Mouse (Mus musculus): Measurements from ENCODE around the gene Rasgrp3. TPM values are rescaled to one million over a fixed set of nuclear protein-coding genes. Genes with fewer than 3 reads are reported as not detected.

Gene Rasgrp3
- polyA plus RNA-seq, 1 experiment from 2014 or later: 6.0 TPM

DNA sequence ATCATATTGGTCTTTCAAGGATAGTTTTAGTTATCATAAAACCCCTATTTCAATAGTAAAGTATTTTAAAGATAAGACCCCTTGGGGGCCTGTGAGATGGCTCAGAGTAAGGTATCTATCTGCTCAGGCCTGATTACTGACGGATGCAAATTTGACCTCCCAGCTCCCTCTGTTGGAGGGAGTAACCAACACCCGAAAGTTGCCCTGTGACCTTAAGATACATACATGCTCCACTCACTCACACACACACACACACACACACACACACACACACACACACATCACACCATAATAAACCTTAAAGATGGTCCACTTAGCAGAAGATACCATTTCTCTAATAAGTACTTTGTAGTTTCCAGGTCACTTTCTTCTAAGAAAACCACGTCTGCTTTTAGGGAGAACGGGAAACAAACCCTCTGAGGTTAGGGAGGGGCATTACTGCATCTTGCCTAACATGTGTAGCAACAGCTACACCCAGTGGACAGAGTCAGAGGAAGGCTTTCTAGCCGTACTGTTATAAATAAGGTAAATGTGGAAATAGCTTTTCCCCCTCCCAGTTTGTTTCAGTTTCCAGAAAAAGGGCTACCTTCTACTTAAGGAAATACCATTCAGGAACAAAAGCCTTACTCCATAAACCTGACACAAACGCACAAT lies 100.8 kb downstream of the Rasgrp3 start:
- H3K4me3 ChIP-seq: no peak overlapping the region
- H3K27ac ChIP-seq (replicated peaks): no peak overlapping the region
- peaks cover 42% of the 10 kb centered on the region for H3K36me3 ChIP-seq (replicated peaks)
- WGBS: 57% methylated on average over 6 of the region's 6 CpGs
- no peak for DNase-seq (ENCODE audit: low spot score)
- H3K4me1 ChIP-seq: peaks cover 5% of the 10 kb centered on the region
- H3K27me3 ChIP-seq (replicated peaks; ENCODE audit: low read depth, poor library complexity, severe bottlenecking): no peaks in the 10 kb centered on the region
- H3K9me3 ChIP-seq: no peaks in the 10 kb centered on the region

DNA sequence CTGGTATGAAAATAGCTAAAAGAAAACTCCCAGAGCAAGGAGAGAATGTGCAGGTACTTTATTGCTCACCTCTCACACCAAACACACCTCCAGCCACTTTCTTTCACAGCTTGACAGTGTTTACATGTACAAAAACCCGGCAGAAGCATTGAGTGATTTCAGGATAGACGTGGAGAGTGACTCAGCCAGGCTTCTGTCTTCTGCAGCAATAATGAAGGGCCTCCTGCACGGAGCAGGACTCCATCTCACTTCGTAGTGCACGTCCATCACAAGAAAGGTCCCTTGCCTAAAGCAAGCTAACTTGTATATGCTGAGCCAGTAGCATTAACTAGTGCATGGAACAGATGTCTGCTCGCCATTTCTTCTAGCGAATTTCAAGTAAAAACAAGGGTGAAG lies 101.4 kb downstream of the Rasgrp3 start:
- Histone ChIP-seq H3K4me3 (no peak overlapping the region), H3K27ac (replicated peaks) (no peak overlapping the region), H3K36me3 (replicated peaks) (peaks cover 47% of the 10 kb centered on the region), H3K4me1 (peaks cover 5% of the 10 kb centered on the region), H3K27me3 (replicated peaks; ENCODE audit: low read depth, poor library complexity, severe bottlenecking) (no peaks in the 10 kb centered on the region), H3K9me3 (no peaks in the 10 kb centered on the region)
- 89% methylated on average over 7 of the region's 7 CpGs for whole genome bisulfite sequencing
- no peak for DNase-seq (ENCODE audit: low spot score)

DNA sequence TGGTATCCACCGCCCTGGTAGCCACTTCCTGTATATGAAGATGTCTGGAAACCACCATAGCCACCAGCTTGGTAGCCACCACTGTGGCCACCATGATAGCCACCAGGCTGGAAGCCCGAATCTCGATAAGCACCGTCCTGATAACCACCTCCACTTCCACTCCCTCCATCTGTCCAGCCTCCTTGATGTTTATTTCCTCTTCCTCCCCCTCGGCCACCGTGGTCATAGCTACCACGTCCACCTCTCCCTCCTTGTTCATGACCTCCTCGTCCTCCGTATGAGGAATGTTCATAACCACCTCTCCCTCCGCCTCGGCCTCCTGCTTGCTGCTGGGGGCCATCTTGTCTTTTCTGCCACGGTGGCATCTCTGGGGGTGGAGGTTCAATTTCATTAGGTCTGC lies 102.7 kb downstream of the Rasgrp3 start:
- no peaks in the 10 kb centered on the region for H3K27me3 ChIP-seq (replicated peaks; ENCODE audit: low read depth, poor library complexity, severe bottlenecking)
- WGBS: 92% methylated on average over 12 of the region's 12 CpGs
- no peak for DNase-seq (ENCODE audit: low spot score)
- no peaks in the 10 kb centered on the region for H3K9me3 ChIP-seq
- H3K36me3 ChIP-seq (replicated peaks): peaks cover 52% of the 10 kb centered on the region
- H3K4me1 ChIP-seq: peaks cover 5% of the 10 kb centered on the region
- no peak overlapping the region for H3K27ac ChIP-seq (replicated peaks)
- H3K4me3 ChIP-seq: no peak overlapping the region

DNA sequence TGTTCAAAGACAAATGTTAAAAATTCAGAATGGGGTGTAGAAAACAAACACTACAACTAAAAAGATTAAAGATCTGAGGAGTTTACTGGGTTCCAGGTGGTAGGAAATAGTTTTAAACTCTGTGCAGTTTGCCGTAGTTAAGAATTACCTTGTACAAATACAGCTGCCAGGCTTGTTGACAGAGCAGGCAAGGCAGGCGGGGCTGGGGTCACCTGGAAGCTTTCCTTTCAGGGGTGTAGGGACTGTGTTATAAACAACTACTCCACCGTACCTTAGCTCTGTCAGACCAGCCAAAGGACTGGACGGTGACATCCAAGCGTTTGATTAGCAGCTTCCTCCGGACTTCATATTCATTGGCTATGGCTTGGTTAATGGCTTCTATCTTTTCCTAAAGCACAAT lies 103.4 kb downstream of the Rasgrp3 start:
- Histone ChIP-seq H3K27me3 (replicated peaks; ENCODE audit: low read depth, poor library complexity, severe bottlenecking) (no peaks in the 10 kb centered on the region), H3K4me3 (no peak overlapping the region), H3K36me3 (replicated peaks) (peaks cover 58% of the 10 kb centered on the region), H3K4me1 (peaks cover 5% of the 10 kb centered on the region), H3K9me3 (no peaks in the 10 kb centered on the region), H3K27ac (replicated peaks) (no peak overlapping the region)
- 91% methylated on average over 6 of the region's 6 CpGs for WGBS
- DNase-seq (ENCODE audit: low spot score): no peak

DNA sequence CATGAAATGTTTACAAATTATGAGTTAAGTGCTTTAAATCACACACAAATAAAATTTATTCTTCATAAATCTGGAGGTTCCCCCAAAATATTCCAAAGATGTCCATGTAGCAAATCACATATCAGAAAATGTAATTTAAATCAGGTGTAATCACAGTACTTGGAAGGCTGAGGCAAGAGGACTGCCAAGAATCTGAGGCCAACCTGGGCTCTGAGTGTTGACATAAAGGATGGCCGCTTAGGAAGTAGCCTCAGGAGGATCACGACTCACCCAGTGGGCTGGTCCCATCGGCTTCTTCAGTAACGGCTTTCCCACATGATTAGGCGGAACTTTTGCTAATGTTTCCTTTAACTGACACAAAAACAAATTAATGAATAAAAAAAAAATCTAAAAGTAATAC lies 104.1 kb downstream of the Rasgrp3 start:
- peaks cover 65% of the 10 kb centered on the region for H3K36me3 ChIP-seq (replicated peaks)
- WGBS: 91% methylated on average over 5 of the region's 5 CpGs

GRCm38 (mm10) chr17:75543434-75543833 lies 107.7 kb downstream of the Rasgrp3 start:
- Histone ChIP-seq H3K27ac (replicated peaks) (no peak overlapping the region), H3K4me1 (peaks cover 4% of the 10 kb centered on the region), H3K4me3 (no peak overlapping the region), H3K27me3 (replicated peaks; ENCODE audit: low read depth, poor library complexity, severe bottlenecking) (no peaks in the 10 kb centered on the region), H3K36me3 (replicated peaks) (peaks cover 67% of the 10 kb centered on the region), H3K9me3 (no peaks in the 10 kb centered on the region)
- DNase-seq (ENCODE audit: low spot score): no peak
- WGBS: 91% methylated on average over 7 of the region's 7 CpGs

More for the DNA sequence above, 104.1 kb downstream of the Rasgrp3 start:
- Histone ChIP-seq H3K4me3 (no peak overlapping the region), H3K27ac (replicated peaks) (no peak overlapping the region), H3K4me1 (no peaks in the 10 kb centered on the region), H3K9me3 (no peaks in the 10 kb centered on the region), H3K27me3 (replicated peaks; ENCODE audit: low read depth, poor library complexity, severe bottlenecking) (no peaks in the 10 kb centered on the region)
- DNase-seq (ENCODE audit: low spot score): no peak

GRCm38 (mm10) chr17:75544262-75544661 lies 108.6 kb downstream of the Rasgrp3 start:
- peaks cover 4% of the 10 kb centered on the region for H3K4me1 ChIP-seq
- H3K4me3 ChIP-seq: no peak overlapping the region
- H3K9me3 ChIP-seq: no peaks in the 10 kb centered on the region
- no peak for DNase-seq (ENCODE audit: low spot score)
- no peak overlapping the region for H3K27ac ChIP-seq (replicated peaks)
- H3K27me3 ChIP-seq (replicated peaks; ENCODE audit: low read depth, poor library complexity, severe bottlenecking): no peaks in the 10 kb centered on the region
- peaks cover 62% of the 10 kb centered on the region for H3K36me3 ChIP-seq (replicated peaks)
- 90% methylated on average over 7 of the region's 7 CpGs for WGBS

GRCm38 (mm10) chr17:75550771-75551413 lies 115.2 kb downstream of the Rasgrp3 start:
- H3K36me3 ChIP-seq (replicated peaks): peaks cover 25% of the 10 kb centered on the region
- peak overlapping the region; percentile 91 for H3K4me3 ChIP-seq
- peak overlapping the region; percentile 88 for H3K27ac ChIP-seq (replicated peaks)
- no peaks in the 10 kb centered on the region for H3K27me3 ChIP-seq (replicated peaks; ENCODE audit: low read depth, poor library complexity, severe bottlenecking)
- peaks cover 17% of the 10 kb centered on the region for H3K4me1 ChIP-seq
- DNase-seq (ENCODE audit: low spot score): peak; percentile 20
- 42% methylated on average over 11 of the region's 11 CpGs for WGBS
- no peaks in the 10 kb centered on the region for H3K9me3 ChIP-seq

GRCm38 (mm10) chr17:75551512-75552400 lies 116.1 kb downstream of the Rasgrp3 start, which contains the start of gene Fam98a:
TSS of gene Fam98a (minus strand) at chr17:75551946.
- H3K4me1 ChIP-seq: peaks cover 17% of the 10 kb centered on the region
- no peaks in the 10 kb centered on the region for H3K9me3 ChIP-seq
- no peaks in the 10 kb centered on the region for H3K27me3 ChIP-seq (replicated peaks; ENCODE audit: low read depth, poor library complexity, severe bottlenecking)
- WGBS: under 1% methylated on average over 56 of the region's 56 CpGs
- H3K4me3 ChIP-seq: peak within 1 kb of the TSS; percentile 91
- peak within 1 kb of the TSS; percentile 88 for H3K27ac ChIP-seq (replicated peaks)
- DNase-seq (ENCODE audit: low spot score): peak; percentile 99
- peaks cover 16% of the 10 kb centered on the region for H3K36me3 ChIP-seq (replicated peaks)

DNA sequence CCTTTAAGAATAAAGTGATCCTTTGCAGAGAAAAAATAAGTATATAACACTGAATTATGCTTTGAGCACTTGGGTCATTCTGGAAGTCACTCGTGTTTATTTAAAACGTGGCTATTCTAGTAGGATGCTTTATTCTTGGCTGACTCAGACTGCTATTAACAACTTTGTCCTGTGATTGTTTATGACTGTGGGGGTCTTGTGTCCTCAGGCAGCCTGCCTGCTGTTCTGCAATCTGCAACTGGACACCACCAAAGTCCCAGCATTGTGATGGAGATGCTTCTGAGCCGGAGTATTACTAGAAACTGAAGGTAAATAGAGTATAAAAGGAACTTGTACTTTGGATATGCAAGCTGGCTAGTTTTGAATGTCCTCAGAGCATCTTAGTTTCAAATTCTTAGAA lies 121.3 kb downstream of the Rasgrp3 start:
- DNase-seq (ENCODE audit: low spot score): no peak
- Histone ChIP-seq H3K9me3 (no peaks in the 10 kb centered on the region), H3K36me3 (replicated peaks) (no peaks in the 10 kb centered on the region), H3K27me3 (replicated peaks; ENCODE audit: low read depth, poor library complexity, severe bottlenecking) (no peaks in the 10 kb centered on the region), H3K4me1 (no peaks in the 10 kb centered on the region), H3K27ac (replicated peaks) (no peak overlapping the region), H3K4me3 (no peak overlapping the region)
- 41% methylated on average over 3 of the region's 3 CpGs for WGBS

DNA sequence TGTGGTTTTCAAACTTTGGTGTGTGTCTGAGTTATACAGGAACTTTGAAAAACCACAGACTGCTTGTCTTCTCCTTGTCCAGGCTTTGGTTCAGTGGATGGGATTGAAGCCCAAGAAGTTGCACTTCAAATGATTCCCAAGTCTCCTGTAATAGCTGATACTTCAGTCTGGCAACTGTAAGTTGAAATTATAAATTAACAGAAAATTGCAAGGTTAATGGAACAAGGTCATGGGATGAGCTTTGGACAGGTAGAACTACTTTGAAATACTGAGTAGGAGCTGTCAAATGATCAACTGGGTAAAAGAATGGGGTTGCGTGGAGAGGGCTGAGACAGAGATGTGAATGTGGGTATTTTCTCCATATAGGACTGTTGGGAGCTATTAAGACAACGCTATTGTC lies 122.3 kb downstream of the Rasgrp3 start:
- no peaks in the 10 kb centered on the region for H3K4me1 ChIP-seq
- WGBS: 91% methylated on average over 2 of the region's 2 CpGs
- no peaks in the 10 kb centered on the region for H3K36me3 ChIP-seq (replicated peaks)
- H3K27ac ChIP-seq (replicated peaks): no peak overlapping the region
- H3K9me3 ChIP-seq: no peaks in the 10 kb centered on the region
- no peak for DNase-seq (ENCODE audit: low spot score)
- H3K27me3 ChIP-seq (replicated peaks; ENCODE audit: low read depth, poor library complexity, severe bottlenecking): no peaks in the 10 kb centered on the region
- no peak overlapping the region for H3K4me3 ChIP-seq

GRCm38 (mm10) chr17:75575608-75576007 lies 139.9 kb downstream of the Rasgrp3 start:
- Histone ChIP-seq H3K36me3 (replicated peaks) (no peaks in the 10 kb centered on the region), H3K9me3 (no peaks in the 10 kb centered on the region), H3K4me3 (no peak overlapping the region), H3K27me3 (replicated peaks; ENCODE audit: low read depth, poor library complexity, severe bottlenecking) (no peaks in the 10 kb centered on the region), H3K4me1 (no peaks in the 10 kb centered on the region), H3K27ac (replicated peaks) (no peak overlapping the region)
- DNase-seq (ENCODE audit: low spot score): no peak
- WGBS: 89% methylated on average over 7 of the region's 7 CpGs

Data from embryonic facial prominence, embryonic 10.5 days (tissue).